Mouse (Mus musculus) lung, postnatal 0 days (tissue): ENCODE data around the gene Clec2e. TPM values are rescaled to one million over a fixed set of nuclear protein-coding genes. Genes with fewer than 3 reads are reported as not detected.

Experiments used
- ATAC-seq: fragments of 200-750 bp; cut with Nextera tagmentation; 2 replicates; pipeline ENCODE4 v1.8.0; 2017; ENCODE audit warnings: moderate library complexity
- DNase-seq: peaks from one replicate; pipeline ENCODE4 v3.0.0-alpha.2; 2016; ENCODE audit warnings: low spot score
- H3K27ac ChIP-seq: fragments of 300-500 bp; sonication (generic); 2 replicates; pipeline ENCODE4 v1.5.1; 2014; ENCODE audit warnings: antibody characterized with exemption, mild to moderate bottlenecking, low read length, mixed read lengths
- H3K27me3 ChIP-seq: fragments of 300-500 bp; sonication (generic); replicated peaks from 2 replicates; pipeline ENCODE4 v1.6.1; 2014; ENCODE audit warnings: low read length, mixed read lengths; ENCODE audit not compliant: insufficient read depth
- H3K36me3 ChIP-seq: fragments of 300-500 bp; sonication (generic); 2 replicates; pipeline ENCODE4 v1.6.1; 2014; ENCODE audit warnings: low read length, mixed read lengths; ENCODE audit not compliant: insufficient read depth
- H3K4me1 ChIP-seq: fragments of 300-500 bp; sonication (generic); 2 replicates; pipeline ENCODE4 v1.6.1; 2014; ENCODE audit warnings: antibody characterized with exemption, low read depth, low read length, mixed read lengths; ENCODE audit not compliant: insufficient read depth
- H3K4me2 ChIP-seq: fragments of 300-500 bp; sonication (generic); replicated peaks from 2 replicates; pipeline ENCODE4 v1.6.1; 2014; ENCODE audit warnings: low read depth, mild to moderate bottlenecking, low read length, moderate library complexity, mixed read lengths
- H3K4me3 ChIP-seq: fragments of 300-500 bp; sonication (generic); 2 replicates; pipeline ENCODE4 v1.5.1; 2014; ENCODE audit warnings: low read depth, low read length
- H3K9ac ChIP-seq: fragments of 300-500 bp; sonication (generic); replicated peaks from 2 replicates; pipeline ENCODE4 v1.6.1; 2014; ENCODE audit warnings: low read depth, mild to moderate bottlenecking
- H3K9me3 ChIP-seq: fragments of 300-500 bp; sonication (generic); 2 replicates; pipeline ENCODE4 v1.6.1; 2016; ENCODE audit warnings: low read length, mixed read lengths
- CTCF ChIP-seq: IDR thresholded peaks from 2 replicates; pipeline ENCODE4 v1.5.1; 2016; ENCODE audit warnings: antibody characterized with exemption, mild to moderate bottlenecking
- EP300 ChIP-seq: IDR thresholded peaks from 2 replicates; pipeline ENCODE4 v1.6.1; 2016; ENCODE audit warnings: antibody characterized with exemption, mild to moderate bottlenecking, control low read depth
- WGBS: fragments of 180-500 bp; shearing (Covaris S2); extraction: QIAGEN DNeasy Blood & Tissue Kit; methylation state at CpG from one replicate; pipeline ENCODE4 v1.1.7; 2014; 5-methylcytosine and 5-hydroxymethylcytosine counted together
- polyA plus RNA-seq: library from polyadenylated mRNA; unstranded; fragments of >200 nt; fragmentation: Nextera tagmentation; extraction: Ambion mirVana; gene quantifications from 2 replicates; pipeline ENCODE4 v1.2.1, GENCODE M21; 2015

The Clec2e gene
- polyA plus RNA-seq, 1 experiment from 2014 or later = not detected

DNA sequence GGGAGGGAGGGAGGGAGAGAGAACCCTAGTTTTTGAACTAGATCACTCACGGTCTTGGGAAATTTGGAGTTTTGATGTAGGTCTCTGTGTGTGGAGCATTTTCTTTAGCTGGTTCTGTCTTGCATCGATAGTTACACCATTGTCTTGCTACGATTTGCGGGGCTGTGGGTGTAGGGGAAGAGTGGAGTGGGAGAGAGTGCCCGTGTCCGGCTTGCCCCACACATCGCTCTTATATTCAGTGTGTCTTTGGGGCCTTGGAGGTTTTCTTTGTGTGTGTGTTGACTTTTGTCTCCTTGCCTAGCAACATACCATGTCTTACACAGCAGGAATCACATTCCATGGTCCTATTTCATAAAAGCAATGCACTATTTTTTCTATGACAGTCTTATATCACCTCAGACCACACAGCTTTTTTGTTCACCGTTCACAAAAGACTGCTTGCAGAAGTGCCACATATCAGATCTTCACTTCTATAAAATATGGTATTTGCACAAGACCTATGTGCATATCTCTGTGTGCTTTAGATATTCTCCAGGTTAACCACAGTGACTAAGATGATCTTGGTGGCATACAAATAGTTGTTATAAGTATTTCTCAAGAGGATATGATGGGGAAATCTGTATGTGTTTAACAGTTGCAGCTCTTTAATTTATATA is 51.0 kb downstream of the Clec2e start:
- peak overlapping the region; percentile 16; the same call in 1 of the 2 replicates for H3K4me3 ChIP-seq

GRCm38 (mm10) chr6:129048857-129049473 is 51.7 kb downstream of the Clec2e start:
- under 1% methylated on average over 13 of the region's 13 CpGs for WGBS
- peak; percentile 72 for DNase-seq
- Histone ChIP-seq H3K27ac (no peak overlapping the region), H3K36me3 (no peaks in the 10 kb centered on the region), H3K4me2 (peak overlapping the region; percentile 61), H3K9me3 (no peaks in the 10 kb centered on the region), H3K9ac (no peak overlapping the region), H3K4me3 (peak overlapping the region; percentile 34), H3K27me3 (no peaks in the 10 kb centered on the region), H3K4me1 (no peaks in the 10 kb centered on the region)
- peak; percentile 93 for ATAC-seq
- TF ChIP-seq CTCF (peak; percentile 53), EP300 (no peak)

More for the DNA sequence above, 51.0 kb downstream of the Clec2e start:
- 4% methylated on average over 8 of the region's 8 CpGs for WGBS
- no peak overlapping the region for H3K27ac ChIP-seq
- no peak overlapping the region for H3K9ac ChIP-seq
- no peaks in the 10 kb centered on the region for H3K4me1 ChIP-seq
- H3K36me3 ChIP-seq = no peaks in the 10 kb centered on the region
- H3K9me3 ChIP-seq = no peaks in the 10 kb centered on the region
- DNase-seq (peak; percentile 22), ATAC-seq (0 out of 2 replicates have a peak, but pooled peaks have one; percentile 11)
- H3K4me2 ChIP-seq = peak overlapping the region; percentile 41; the same call in 1 of the 2 replicates
- TF ChIP-seq EP300 = no peak
- no peak for TF ChIP-seq CTCF
- H3K27me3 ChIP-seq = no peaks in the 10 kb centered on the region

- WGBS = 66% methylated on average over 4 of the region's 4 CpGs
- Histone ChIP-seq H3K9ac (no peak overlapping the region), H3K27ac (no peak overlapping the region), H3K27me3 (no peaks in the 10 kb centered on the region), H3K36me3 (no peaks in the 10 kb centered on the region), H3K9me3 (no peaks in the 10 kb centered on the region), H3K4me2 (no peak overlapping the region), H3K4me1 (no peaks in the 10 kb centered on the region), H3K4me3 (no peak overlapping the region)
- DNase-seq (no peak), ATAC-seq (no peak)
- no peak for TF ChIP-seq CTCF
- TF ChIP-seq EP300 = no peak
These were observed 52.3 kb downstream of the Clec2e start for GRCm38 (mm10) chr6:129048381-129048780.

DNA sequence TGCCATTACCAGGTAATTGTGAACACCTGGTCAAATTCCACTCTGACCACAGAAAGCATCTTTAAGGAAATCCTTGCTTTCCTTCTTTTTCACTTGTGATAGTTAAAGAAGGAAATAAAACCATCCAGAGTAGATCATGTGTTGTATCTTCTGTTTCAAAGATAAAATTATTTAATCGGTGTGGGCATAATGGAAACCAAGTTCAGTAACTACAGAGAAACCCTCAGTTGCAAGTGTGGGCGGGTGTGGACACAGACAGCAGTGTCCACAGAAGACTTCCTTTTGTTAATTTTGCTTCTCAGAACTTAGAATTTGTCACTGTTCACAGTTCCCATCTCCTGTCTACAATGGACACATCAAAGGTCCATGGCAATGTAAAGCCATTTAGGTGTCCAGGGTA is 55.1 kb downstream of the Clec2e start, which contains the start of gene Klrb1f:
Klrb1f (plus strand) TSS at position 301 of the 400 bp plus-strand sequence.
- H3K9ac ChIP-seq = no peak within 1 kb of the TSS
- H3K36me3 ChIP-seq = no peaks in the 10 kb centered on the region
- ATAC-seq (no peak), DNase-seq (no peak)
- no peak within 1 kb of the TSS for H3K4me3 ChIP-seq
- no peaks in the 10 kb centered on the region for H3K27me3 ChIP-seq
- no peak within 1 kb of the TSS for H3K4me2 ChIP-seq
- no peaks in the 10 kb centered on the region for H3K4me1 ChIP-seq
- H3K27ac ChIP-seq = no peak within 1 kb of the TSS
- H3K9me3 ChIP-seq = no peaks in the 10 kb centered on the region
- TF ChIP-seq EP300 (no peak), CTCF (no peak)
- 82% methylated on average over 2 of the region's 2 CpGs for WGBS

GRCm38 (mm10) chr6:129042470-129042869 is 58.2 kb downstream of the Clec2e start:
- no peak overlapping the region for H3K27ac ChIP-seq
- TF ChIP-seq CTCF = no peak
- no peak for TF ChIP-seq EP300

More at GRCm38 (mm10) chr6:129042470-129042869, 58.2 kb downstream of the Clec2e start:
- ATAC-seq = no peak
- Histone ChIP-seq H3K9me3 (no peaks in the 10 kb centered on the region), H3K4me3 (no peak overlapping the region), H3K9ac (no peak overlapping the region), H3K27me3 (no peaks in the 10 kb centered on the region), H3K36me3 (no peaks in the 10 kb centered on the region), H3K4me2 (no peak overlapping the region), H3K4me1 (no peaks in the 10 kb centered on the region)
- no peak for DNase-seq

Other genes starting within 250 kb of the Clec2e start
- 0.11 and 0.14 TPM in 2 replicates for gene Clec2i, start 213.3 kb downstream of the Clec2e start, polyA plus RNA-seq
- 0.58 and 1.2 TPM in 2 replicates for gene BC035044, start 209.8 kb downstream of the Clec2e start, polyA plus RNA-seq
- gene Clec2g, start 166.5 kb downstream of the Clec2e start, polyA plus RNA-seq = not detected in 2 replicates
- gene Klrb1f, start 55.0 kb downstream of the Clec2e start, polyA plus RNA-seq = 0.35 and 0.37 TPM in 2 replicates
- gene Clec2d, start 79.7 kb upstream of the Clec2e start, polyA plus RNA-seq = 4.5 and 5.1 TPM in 2 replicates
- 0.39 and 0.48 TPM in 2 replicates for gene Cd69, start 174.5 kb upstream of the Clec2e start, polyA plus RNA-seq
- gene 4922502D21Rik, start 230.9 kb upstream of the Clec2e start, polyA plus RNA-seq = not detected in 2 replicates
- 4.0 and 4.3 TPM in 2 replicates for gene Clec12a, start 241.8 kb upstream of the Clec2e start, polyA plus RNA-seq